Mouse (Mus musculus) forebrain, embryonic 12.5 days (tissue): ENCODE measurements around the gene H2-Q6. TPM values are rescaled to one million over a fixed set of nuclear protein-coding genes. Genes with fewer than 3 reads are reported as not detected.
"Not testable (repeated sequence)": the region's sequence is repeated elsewhere in the genome, so short reads cannot be mapped to it uniquely, and the experiment has no call there.

Experiments used
- ATAC-seq: fragments of 200-750 bp; cut with Nextera tagmentation; 2 replicates; pipeline ENCODE4 v1.8.0; 2017; ENCODE audit warnings: moderate TSS enrichment; ENCODE audit not compliant: low FRiP score
- H3K27ac ChIP-seq: fragments of 300-500 bp; sonication (generic); 2 replicates; pipeline ENCODE4 v1.5.1; 2016; ENCODE audit warnings: mild to moderate bottlenecking
- H3K27me3 ChIP-seq: fragments of 300-500 bp; sonication (generic); 2 replicates; pipeline ENCODE4 v1.6.1; 2016; ENCODE audit warnings: mild to moderate bottlenecking
- H3K36me3 ChIP-seq: fragments of 300-500 bp; sonication (generic); replicated peaks from 2 replicates; pipeline ENCODE4 v1.6.1; 2016; ENCODE audit warnings: mild to moderate bottlenecking
- H3K4me1 ChIP-seq: fragments of 300-500 bp; sonication (generic); 2 replicates; pipeline ENCODE4 v1.6.1; 2016
- H3K4me2 ChIP-seq: fragments of 300-500 bp; sonication (generic); 2 replicates; pipeline ENCODE4 v1.6.1; 2016; ENCODE audit warnings: mild to moderate bottlenecking, moderate library complexity
- H3K4me3 ChIP-seq: fragments of 300-500 bp; sonication (generic); replicated peaks from 2 replicates; pipeline ENCODE4 v1.5.1; 2016; ENCODE audit warnings: mild to moderate bottlenecking
- H3K9ac ChIP-seq: fragments of 300-500 bp; sonication (generic); 2 replicates; pipeline ENCODE4 v1.6.1; 2016; ENCODE audit warnings: mild to moderate bottlenecking
- H3K9me3 ChIP-seq: fragments of 300-500 bp; sonication (generic); 2 replicates; pipeline ENCODE4 v1.6.1; 2016
- WGBS: fragments of 180-500 bp; shearing (Covaris S2); methylation state at CpG from one replicate; pipeline ENCODE4 v1.1.7; 2016; 5-methylcytosine and 5-hydroxymethylcytosine counted together
- polyA plus RNA-seq: library from polyadenylated mRNA; unstranded; fragments of >200 nt; fragmentation: Nextera tagmentation; extraction: Ambion mirVana; gene quantifications from 2 replicates; pipeline ENCODE4 v1.2.1, GENCODE M21; 2016

H2-Q6 gene
- polyA plus RNA-seq, 1 experiment from 2014 or later = 0.34 TPM

- peak; percentile 92 for ATAC-seq
- Histone ChIP-seq H3K9ac (peak within 1 kb of the TSS; percentile 55), H3K27me3 (peaks cover 19% of the 10 kb centered on the region), H3K4me2 (peak within 1 kb of the TSS; percentile 81), H3K4me3 (peak within 1 kb of the TSS; percentile 43)
- WGBS = 3% methylated on average over 18 of the region's 18 CpGs
- not testable (repeated sequence) for H3K9me3 ChIP-seq, H3K27ac ChIP-seq, H3K4me1 ChIP-seq, H3K36me3 ChIP-seq
Measured at GRCm38 (mm10) chr17:35438885-35439284, 14.2 kb downstream of the H2-Q6 start, which contains the start of gene H2-Q7. Gene H2-Q7, plus strand, starts transcription at chr17:35439155.

GRCm38 (mm10) chr17:35439295-35439747 is 14.7 kb downstream of the H2-Q6 start:
- ATAC-seq = peak; percentile 65
- Histone ChIP-seq H3K4me2 (peak overlapping the region; percentile 81), H3K4me3 (peak overlapping the region; percentile 43), H3K27me3 (peaks cover 19% of the 10 kb centered on the region), H3K9ac (peak overlapping the region; percentile 55)
- 1% methylated on average over 47 of the region's 48 CpGs for WGBS
- H3K4me1 ChIP-seq, H3K36me3 ChIP-seq, H3K27ac ChIP-seq, H3K9me3 ChIP-seq: not testable (repeated sequence)

GRCm38 (mm10) chr17:35439925-35440645 is 15.4 kb downstream of the H2-Q6 start:
- Histone ChIP-seq H3K4me2 (peak overlapping the region; percentile 81), H3K27me3 (peaks cover 19% of the 10 kb centered on the region)
- not testable (repeated sequence) for H3K27ac ChIP-seq, H3K4me3 ChIP-seq, H3K36me3 ChIP-seq, H3K9me3 ChIP-seq, H3K9ac ChIP-seq, ATAC-seq, H3K4me1 ChIP-seq
- WGBS = 43% methylated on average over 27 of the region's 27 CpGs

GRCm38 (mm10) chr17:35442376-35442775 is 17.7 kb downstream of the H2-Q6 start:
- H3K27me3 ChIP-seq = peaks cover 19% of the 10 kb centered on the region
- not testable (repeated sequence) for H3K4me1 ChIP-seq, H3K9ac ChIP-seq, ATAC-seq, H3K4me2 ChIP-seq, H3K4me3 ChIP-seq, H3K9me3 ChIP-seq, H3K36me3 ChIP-seq, H3K27ac ChIP-seq
- 89% methylated on average over 2 of the region's 2 CpGs for WGBS

DNA sequence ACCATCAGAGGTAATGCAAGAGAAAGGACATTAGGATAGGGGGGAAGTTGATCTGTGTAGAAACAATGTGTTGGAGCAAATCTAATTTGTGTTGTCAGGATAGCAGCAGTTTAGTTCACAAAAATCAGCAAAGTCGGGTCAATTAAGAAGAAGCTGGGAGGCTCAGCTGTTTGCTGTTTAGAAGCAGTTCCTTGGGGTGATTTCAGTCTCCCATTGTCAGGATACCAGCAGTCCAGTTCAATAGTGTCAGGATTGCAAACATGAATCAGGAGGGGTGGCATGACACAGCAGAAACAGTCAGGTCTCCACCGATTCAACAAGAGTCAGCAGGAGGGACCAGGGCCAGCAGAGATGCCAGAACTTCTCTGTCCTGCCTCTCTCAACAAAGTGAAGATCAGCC is 19.9 kb downstream of the H2-Q6 start:
- not testable (repeated sequence) for H3K27me3 ChIP-seq

GRCm38 (mm10) chr17:35458247-35458646 is 33.6 kb downstream of the H2-Q6 start:
- H3K4me3 ChIP-seq, H3K4me2 ChIP-seq, H3K4me1 ChIP-seq, H3K9ac ChIP-seq, H3K9me3 ChIP-seq, H3K36me3 ChIP-seq, ATAC-seq, H3K27me3 ChIP-seq, H3K27ac ChIP-seq: not testable (repeated sequence)
- WGBS = no CpG with 5 or more reads among the region's 1 CpGs

More for the DNA sequence above, 19.9 kb downstream of the H2-Q6 start:
- 88% methylated on average over 2 of the region's 2 CpGs for WGBS
- H3K36me3 ChIP-seq, H3K9me3 ChIP-seq, H3K4me2 ChIP-seq, H3K27ac ChIP-seq, H3K9ac ChIP-seq, H3K4me3 ChIP-seq, ATAC-seq, H3K4me1 ChIP-seq: not testable (repeated sequence)

DNA sequence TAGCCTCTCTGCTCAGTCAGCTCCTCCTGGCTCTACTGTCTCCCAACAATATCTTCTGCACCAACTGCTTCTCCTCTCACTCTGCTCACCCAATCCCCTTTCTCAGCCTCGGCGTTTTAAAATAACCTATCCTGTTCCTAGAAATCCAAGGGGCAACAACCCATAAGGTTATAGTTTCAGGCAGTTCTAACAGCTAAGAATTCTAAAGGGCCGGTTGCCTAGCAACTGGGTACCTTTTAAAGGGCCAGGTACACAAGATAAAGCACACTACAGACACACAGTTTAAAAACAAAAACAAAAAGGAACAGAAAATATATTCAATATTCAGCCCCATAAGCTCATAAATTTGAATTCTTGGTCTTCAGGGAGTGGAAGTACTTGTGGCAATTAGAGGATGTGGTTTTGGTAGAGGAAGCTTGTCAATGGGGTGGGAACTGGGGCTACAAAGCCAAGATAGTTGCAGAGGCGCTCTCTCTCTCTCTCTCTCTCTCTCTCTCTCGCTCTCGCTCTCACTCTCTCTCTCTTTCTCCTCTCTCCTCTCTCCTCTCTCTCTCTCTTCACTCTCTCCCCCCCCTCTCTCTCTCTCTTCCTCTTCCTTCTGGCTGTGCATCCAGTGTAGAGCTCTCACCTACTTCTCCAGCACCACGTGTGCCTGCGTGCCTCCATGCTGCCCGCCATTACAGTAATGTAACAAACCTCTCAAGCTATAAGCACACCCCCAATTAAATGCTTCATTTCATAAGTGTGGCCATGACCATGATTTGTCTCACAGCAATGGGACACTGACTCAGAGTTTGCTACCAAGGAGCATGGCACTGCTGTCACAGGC is 36.1 kb downstream of the H2-Q6 start:
- H3K4me2 ChIP-seq, ATAC-seq: not testable (repeated sequence)

DNA sequence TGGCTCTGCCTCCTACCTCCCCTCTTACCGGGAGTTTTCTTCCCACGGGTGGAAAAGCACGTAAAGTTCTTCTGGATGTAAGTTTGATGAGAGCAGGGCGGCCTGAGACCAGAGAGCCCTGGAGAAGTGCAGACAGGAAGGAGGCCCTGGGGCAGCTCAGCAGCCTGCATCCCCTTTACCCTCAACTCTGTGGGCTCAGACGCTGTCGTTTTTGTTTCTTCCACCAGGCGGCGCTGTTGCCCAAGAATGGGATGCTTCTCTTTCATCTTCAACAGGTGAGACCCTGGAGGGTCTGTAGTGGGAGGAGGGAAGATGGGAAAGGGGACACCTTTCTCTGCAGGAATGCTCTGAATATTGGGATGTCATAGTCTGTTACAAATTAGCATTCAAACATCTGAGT is 41.0 kb downstream of the H2-Q6 start:
- H3K9me3 ChIP-seq, H3K36me3 ChIP-seq, H3K4me2 ChIP-seq, ATAC-seq, H3K4me3 ChIP-seq, H3K9ac ChIP-seq, H3K4me1 ChIP-seq, H3K27ac ChIP-seq: not testable (repeated sequence)
- 12% methylated on average over 8 of the region's 8 CpGs for WGBS
- peaks cover 25% of the 10 kb centered on the region for H3K27me3 ChIP-seq

More for the DNA sequence above, 36.1 kb downstream of the H2-Q6 start:
- not testable (repeated sequence) for H3K27me3 ChIP-seq, H3K27ac ChIP-seq, H3K4me3 ChIP-seq, H3K9me3 ChIP-seq, H3K9ac ChIP-seq, H3K4me1 ChIP-seq, H3K36me3 ChIP-seq
- 70% methylated on average over 3 of the region's 9 CpGs for WGBS

- H3K9ac ChIP-seq, H3K4me2 ChIP-seq, H3K9me3 ChIP-seq, ATAC-seq, H3K27ac ChIP-seq, H3K4me3 ChIP-seq, H3K4me1 ChIP-seq, H3K36me3 ChIP-seq: not testable (repeated sequence)
- 70% methylated on average over 3 of the region's 3 CpGs for WGBS
- H3K27me3 ChIP-seq = peaks cover 44% of the 10 kb centered on the region
Measured at GRCm38 (mm10) chr17:35468936-35469335, 44.3 kb downstream of the H2-Q6 start.

DNA sequence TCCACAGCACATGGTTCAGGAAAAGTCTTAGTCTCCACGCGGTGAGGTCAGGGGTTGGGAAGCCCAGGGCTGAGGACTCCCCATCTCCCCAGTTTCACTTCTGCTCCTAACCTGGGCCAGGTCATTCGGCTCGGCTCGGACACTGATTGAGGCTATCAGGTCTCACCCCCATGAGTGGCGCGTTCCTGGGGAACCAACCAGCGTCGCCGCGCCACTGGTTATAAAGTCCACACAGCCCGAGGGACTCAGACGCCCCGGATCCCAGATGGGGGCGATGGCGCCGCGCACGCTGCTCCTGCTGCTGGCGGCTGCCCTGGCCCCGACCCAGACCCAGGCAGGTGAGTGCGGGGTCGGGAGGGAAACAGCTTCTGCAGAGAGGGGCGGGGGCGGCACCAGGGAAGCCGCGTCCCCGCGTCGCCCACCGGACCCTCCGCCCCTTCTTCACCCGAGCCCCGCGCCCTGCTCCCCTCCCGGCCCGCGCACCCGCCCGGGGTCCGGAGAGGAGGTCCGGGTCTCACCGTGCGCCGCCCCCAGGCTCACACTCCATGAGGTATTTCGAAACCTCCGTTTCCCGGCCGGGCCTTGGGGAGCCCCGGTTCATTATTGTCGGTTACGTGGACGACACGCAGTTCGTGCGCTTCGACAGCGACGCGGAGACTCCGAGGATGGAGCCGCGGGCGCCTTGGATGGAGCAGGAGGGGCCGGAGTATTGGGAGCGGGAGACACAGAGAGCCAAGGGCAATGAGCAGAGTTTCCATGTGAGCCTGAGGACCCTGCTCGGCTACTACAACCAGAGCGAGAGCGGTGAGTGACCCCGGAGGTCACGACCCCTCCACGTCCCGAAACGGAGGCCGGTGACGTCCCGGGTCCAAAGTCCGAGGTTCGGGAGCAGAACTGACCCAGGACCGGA is 45.4 kb downstream of the H2-Q6 start, which contains the start of gene H2-Q10:
Gene H2-Q10, plus strand, starts transcription at position 248 of the 910 bp plus-strand sequence.
- H3K9ac ChIP-seq = peak within 1 kb of the TSS; percentile 40; the same call in 1 of the 2 replicates
- WGBS = 1% methylated on average over 78 of the region's 80 CpGs
- no peak for ATAC-seq

More for the DNA sequence above, 45.4 kb downstream of the H2-Q6 start, which contains the start of gene H2-Q10:
- peak within 1 kb of the TSS; percentile 73 for H3K4me2 ChIP-seq
- H3K36me3 ChIP-seq = no peaks in the 10 kb centered on the region
- H3K27me3 ChIP-seq = peaks cover 49% of the 10 kb centered on the region
- H3K4me1 ChIP-seq = peaks cover 9% of the 10 kb centered on the region
- H3K27ac ChIP-seq = no peak within 1 kb of the TSS
- H3K9me3 ChIP-seq = no peaks in the 10 kb centered on the region
- peak within 1 kb of the TSS; percentile 42 for H3K4me3 ChIP-seq
